Mouse (Mus musculus): ENCODE results near the gene Gm9918. TPM values are rescaled to one million over a fixed set of nuclear protein-coding genes. Genes with fewer than 3 reads are reported as not detected.
"Not testable (repeated sequence)": the region's sequence is repeated elsewhere in the genome, so short reads cannot be mapped to it uniquely, and the experiment has no call there.

Gm9918 gene
- not detected for total RNA-seq (2021)

- no peak for DNase-seq (ENCODE audit: low spot score in 2 of 2)
- intact Hi-C loops (cut with DNase I): no loop called here
Measured at GRCm38 (mm10) chr15:102270274-102270960, at the start of gene Gm9918. Gene Gm9918, plus strand, starts transcription at chr15:102270563.

- DNase-seq (ENCODE audit: low spot score in 2 of 2): no peak
- intact Hi-C loops (cut with DNase I): loop anchor here (5.0 kb wide), 1 partner anchor 115 kb away; no protein-coding TSS in a partner anchor
Measured at GRCm38 (mm10) chr15:102222386-102222785, 48.0 kb upstream of the Gm9918 start.

GRCm38 (mm10) chr15:102224186-102224991, 46.0 kb upstream of the Gm9918 start:
- peak; percentile 77 to 79 for DNase-seq (ENCODE audit: low spot score in 2 of 2)
- intact Hi-C loops (cut with DNase I): loop anchor here (1.0 to 5.0 kb wide), 2 partner anchors 46 to 117 kb away; no protein-coding TSS in a partner anchor

GRCm38 (mm10) chr15:102224992-102225617, 45.3 kb upstream of the Gm9918 start:
- intact Hi-C loops (cut with DNase I): loop anchor here (1.0 to 5.0 kb wide), 2 partner anchors 47 to 118 kb away; no protein-coding TSS in a partner anchor

GRCm38 (mm10) chr15:102225619-102226018, 44.7 kb upstream of the Gm9918 start:
- DNase-seq (ENCODE audit: low spot score in 2 of 2); intact Hi-C loops (cut with DNase I): not testable (repeated sequence)

More at GRCm38 (mm10) chr15:102224992-102225617, 45.3 kb upstream of the Gm9918 start:
- DNase-seq (ENCODE audit: low spot score in 2 of 2): no peak

- intact Hi-C loops (cut with DNase I): no loop called here
- DNase-seq (ENCODE audit: low spot score in 2 of 2): no peak
Measured at GRCm38 (mm10) chr15:102230408-102231321, 39.7 kb upstream of the Gm9918 start.

- DNase-seq (ENCODE audit: low spot score in 2 of 2): no peak
- intact Hi-C loops (cut with DNase I): no loop called here
Measured at GRCm38 (mm10) chr15:102231748-102232147, 38.6 kb upstream of the Gm9918 start, which contains the start of gene Itgb7. Gene Itgb7, minus strand, starts transcription at chr15:102231944.

- intact Hi-C loops (cut with DNase I): no loop called here
Measured at GRCm38 (mm10) chr15:102232764-102233163, 37.6 kb upstream of the Gm9918 start.

GRCm38 (mm10) chr15:102233896-102234295, 36.5 kb upstream of the Gm9918 start:
- intact Hi-C loops (cut with DNase I): no loop called here

More at GRCm38 (mm10) chr15:102232764-102233163, 37.6 kb upstream of the Gm9918 start:
- no peak for DNase-seq (ENCODE audit: low spot score in 2 of 2)

GRCm38 (mm10) chr15:102235371-102236027, 34.9 kb upstream of the Gm9918 start:
- intact Hi-C loops (cut with DNase I): no loop called here
- DNase-seq (ENCODE audit: low spot score in 2 of 2): no peak

More at GRCm38 (mm10) chr15:102233896-102234295, 36.5 kb upstream of the Gm9918 start:
- DNase-seq (ENCODE audit: low spot score in 2 of 2): no peak

GRCm38 (mm10) chr15:102238543-102239259, 31.7 kb upstream of the Gm9918 start:
- intact Hi-C loops (cut with DNase I): loop anchor here (2.0 kb wide), 1 partner anchor 40 kb away; the partner anchor contains the start of gene Mfsd5
- DNase-seq (ENCODE audit: low spot score in 2 of 2): no peak

GRCm38 (mm10) chr15:102239260-102239590, 31.1 kb upstream of the Gm9918 start:
- peak; percentile 69 to 70 for DNase-seq (ENCODE audit: low spot score in 2 of 2)
- intact Hi-C loops (cut with DNase I): loop anchor here (2.0 kb wide), 1 partner anchor 40 kb away; the partner anchor contains the start of gene Mfsd5

GRCm38 (mm10) chr15:102239851-102240250, 30.5 kb upstream of the Gm9918 start:
- DNase-seq (ENCODE audit: low spot score in 2 of 2): no peak
- intact Hi-C loops (cut with DNase I): loop anchor here (2.0 to 5.0 kb wide), 2 partner anchors 39 to 77 kb away; partner anchors contain the start of gene Mfsd5

GRCm38 (mm10) chr15:102240607-102241006, 29.8 kb upstream of the Gm9918 start:
- intact Hi-C loops (cut with DNase I): loop anchor here (5.0 kb wide), 1 partner anchor 77 kb away; no protein-coding TSS in a partner anchor
- DNase-seq (ENCODE audit: low spot score in 2 of 2): no peak

- no peak for DNase-seq (ENCODE audit: low spot score in 2 of 2)
- intact Hi-C loops (cut with DNase I): loop anchor here (5.0 kb wide), 1 partner anchor 75 kb away; no protein-coding TSS in a partner anchor
Measured at GRCm38 (mm10) chr15:102242404-102243228, 27.7 kb upstream of the Gm9918 start.

Data from left cerebral cortex, postnatal 25 days (tissue).